ENCODE assay signal across 25 mouse cellular contexts in the genomic region with DNA sequence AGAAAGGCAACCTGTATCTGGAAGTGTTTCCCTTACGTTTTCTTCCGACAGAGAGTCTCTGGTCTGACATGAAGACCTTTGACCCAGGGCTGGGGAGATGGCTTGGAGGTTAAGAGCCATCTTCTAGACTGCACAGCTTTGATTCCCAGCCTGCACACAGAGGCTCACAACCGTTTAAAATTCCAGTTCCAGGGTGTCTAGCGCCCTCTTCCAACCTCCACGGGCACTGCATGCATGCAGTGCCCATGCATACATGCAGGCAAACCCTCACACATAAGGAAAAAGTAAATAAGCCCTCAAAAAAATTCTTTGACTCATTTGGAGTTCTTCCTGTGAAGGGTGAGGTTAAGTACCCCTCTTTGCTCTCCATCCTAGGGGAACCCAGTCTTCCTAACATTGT. TPM values are rescaled to one million over a fixed set of nuclear protein-coding genes. Genes with fewer than 3 reads are reported as not detected.
DNase-seq lines count a peak whose midpoint lies in the region; ATAC-seq and TF ChIP-seq lines count a peak whose summit lies in the region.
"Had no signal": no experiment of that assay in that cellular context is flagged by ENCODE, and none has a peak within 500 bp of the region (broad histone marks: within the 10 kb centered on the region; RNA-seq: fewer than 3 reads in every experiment).

No protein-coding gene starts in this region.

- peak; percentile 20 for TF ChIP-seq CTCF in layer of hippocampus, adult 2 months (conservative IDR thresholded peaks at IDR 0.05)
- peak in 1 of 2 experiments; percentile 47; a peak in 2 of 4 replicates for TF ChIP-seq CTCF in CH12.LX (conservative IDR thresholded peaks at IDR 0.05 in 1 of 2, IDR thresholded peaks at IDR 0.05 in 1 of 2; ENCODE audit: low read depth in 2 of 2, low read length in 2 of 2)
- 0 out of 2 replicates have a peak, but pooled peaks have one; percentile 9 for TF ChIP-seq CTCF in G1E (IDR thresholded peaks at IDR 0.05; ENCODE audit: low read depth, low read length)

- no peak overlapping the region for H3K9ac ChIP-seq in CH12.LX (ENCODE audit: insufficient read depth, low read depth)
- H3K9ac ChIP-seq: embryonic facial prominence, embryonic 15.5 days; heart, embryonic 15.5 days; hindbrain, embryonic 13.5 days; liver, embryonic 15.5 days; midbrain, embryonic 13.5 days had no signal

- in situ Hi-C loops in CH12.LX (cut with MboI; ENCODE audit: low pct_ligation_motif_present, low pct_unique_long_range_greater_than_20kb, low sequenced_read_pairs): no loop called here

- no peak overlapping the region for H3K27ac ChIP-seq in layer of hippocampus, adult 2 months
- no peak overlapping the region for H3K27ac ChIP-seq in CH12.LX (ENCODE audit: insufficient read depth, low read depth)
- H3K27ac ChIP-seq: embryonic facial prominence, embryonic 15.5 days; gastrocnemius, adult 2 months; heart, embryonic 15.5 days; hindbrain, embryonic 13.5 days; liver, embryonic 15.5 days; midbrain, embryonic 13.5 days had no signal

- dilution Hi-C loops in CH12.LX (cut with MboI; ENCODE audit: extremely low pct_ligation_motif_present, extremely low pct_unique_long_range_greater_than_20kb, low sequenced_read_pairs): no loop called here

- TF ChIP-seq POLR2A in CH12.LX (IDR thresholded peaks at IDR 0.05; ENCODE audit: low read depth, low read length): no peak

- H3K36me3 ChIP-seq in CH12.LX (replicated peaks in 1 of 2; ENCODE audit: control insufficient read depth in 1 of 2, insufficient read depth in 1 of 2, low read length in 1 of 2): peaks cover 2 to 47% of the 10 kb centered on the region in 2 experiments
- no peaks in the 10 kb centered on the region for H3K36me3 ChIP-seq in G1E (replicated peaks)
- H3K36me3 ChIP-seq: embryonic facial prominence, embryonic 15.5 days; heart, embryonic 15.5 days; hindbrain, embryonic 13.5 days; liver, embryonic 15.5 days; midbrain, embryonic 13.5 days had no signal

- no peak overlapping the region for H3K4me2 ChIP-seq in CH12.LX (ENCODE audit: insufficient read depth, low read depth, poor library complexity, severe bottlenecking)
- H3K4me2 ChIP-seq: embryonic facial prominence, embryonic 15.5 days; heart, embryonic 15.5 days; hindbrain, embryonic 13.5 days; liver, embryonic 15.5 days; midbrain, embryonic 13.5 days had no signal

- no peaks in the 10 kb centered on the region for H3K27me3 ChIP-seq in CH12.LX (replicated peaks)
- H3K27me3 ChIP-seq in G1E (ENCODE audit: insufficient read depth, low read length): peaks cover 8% of the 10 kb centered on the region

- peaks cover 36 to 97% of the 10 kb centered on the region in 2 experiments for H3K4me1 ChIP-seq in CH12.LX (ENCODE audit: control insufficient read depth in 1 of 2, insufficient read depth in 2 of 2)
- no peaks in the 10 kb centered on the region for H3K4me1 ChIP-seq in G1E (ENCODE audit: insufficient read depth, low read depth, low read length)
- H3K4me1 ChIP-seq: midbrain, embryonic 13.5 days had no signal

- peaks cover 18% of the 10 kb centered on the region for H3K79me2 ChIP-seq in CH12.LX (replicated peaks; ENCODE audit: control insufficient read depth, extremely low read depth, insufficient read depth, poor library complexity, severe bottlenecking)

- DNase-seq in layer of hippocampus, adult 2 months (ENCODE audit: low spot score in 2 of 2): no peak
- no peak for DNase-seq in layer of hippocampus, adult 18-20 months (ENCODE audit: low spot score in 2 of 2)
- DNase-seq in CH12.LX (ENCODE audit: extremely low read depth): no peak
- no peak for DNase-seq in G1E (ENCODE audit: low spot score)
- peak; percentile 34 for DNase-seq in induced T-regulatory cell, adult 2 months (ENCODE audit: low read depth)
- no peak for DNase-seq in thymus, postnatal 4 days
- no peak for DNase-seq in heart, adult 9 months (ENCODE audit: low spot score in 2 of 2)
- DNase-seq: adrenal gland, adult 2 months; cerebellum, adult 8-10 months; gastrocnemius, adult 2 months; heart, postnatal 36 days; kidney, adult 9 months; kidney, postnatal 36 days; layer of hippocampus, adult 9-11 months; right cerebral cortex, postnatal 14 days; spleen, adult 18-20 months; thymus, adult 2 months had no signal

- H3K4me3 ChIP-seq in layer of hippocampus, adult 2 months: no peak overlapping the region
- H3K4me3 ChIP-seq in CH12.LX (replicated peaks in 1 of 3; ENCODE audit: low read depth in 2 of 3, low read length in 2 of 3, poor library complexity in 1 of 3) (no peak overlapping the region), G1E (ENCODE audit: low read depth, low read length) (no peak overlapping the region)
- H3K4me3 ChIP-seq: embryonic facial prominence, embryonic 15.5 days; gastrocnemius, adult 2 months; heart, embryonic 15.5 days; hindbrain, embryonic 13.5 days; liver, embryonic 15.5 days; midbrain, embryonic 13.5 days had no signal

- TF ChIP-seq RAD21 in CH12.LX (IDR thresholded peaks at IDR 0.05; ENCODE audit: low read depth, low read length): peak; percentile 13

- ATAC-seq in G1E (ENCODE audit: extremely low read depth, insufficient number of reproducible peaks, low FRiP score, poor library complexity, severe bottlenecking): no peak
- ATAC-seq: forebrain, embryonic 14.5 days; midbrain, embryonic 13.5 days had no signal

- no peak for TF ChIP-seq EP300 in CH12.LX (IDR thresholded peaks at IDR 0.05; ENCODE audit: low read length)

- no peaks in the 10 kb centered on the region for H3K9me3 ChIP-seq in CH12.LX (replicated peaks; ENCODE audit: low read length)
- no peaks in the 10 kb centered on the region for H3K9me3 ChIP-seq in G1E (replicated peaks)
- H3K9me3 ChIP-seq: embryonic facial prominence, embryonic 15.5 days; heart, embryonic 15.5 days; hindbrain, embryonic 13.5 days; liver, embryonic 15.5 days; midbrain, embryonic 13.5 days had no signal

TF ChIP-seq in CH12.LX, 34 proteins besides CTCF, POLR2A, EP300 and RAD21:
- no peak for TF ChIP-seq ZMIZ1 (IDR thresholded peaks at IDR 0.05; ENCODE audit: low read depth, low read length)
- TF ChIP-seq ZC3H11A (IDR thresholded peaks at IDR 0.05; ENCODE audit: low read depth, low read length): no peak
- no peak for TF ChIP-seq NRF1 (IDR thresholded peaks at IDR 0.05; ENCODE audit: low read depth, low read length)
- no peak for TF ChIP-seq POLR2AphosphoS2 (IDR thresholded peaks at IDR 0.05; ENCODE audit: low read depth, low read length)

RNA-seq across cellular contexts. Expression of a gene that starts 5.9 kb away (rescaled TPM):
- total RNA-seq in layer of hippocampus, adult 2 months (2021): not detected
- total RNA-seq in layer of hippocampus, adult 18-20 months (2021): not detected
- total RNA-seq in CH12.LX (2012; rRNA removed) (13.7 and 19.7 TPM in 2 replicates), CH12.LX (2014; rRNA removed) (2.4 and 5.0 TPM in 2 replicates), G1E (2014; fragmentation: Nextera tagmentation) (not detected in 2 replicates), G1E (2017) (0.06 and 0.55 TPM in 2 replicates)
- polyA plus RNA-seq in CH12.LX (2012; ENCODE audit: insufficient read length, low read depth) (48.0 and 61.1 TPM in 2 replicates), G1E (2012) (0.05 and 0.06 TPM in 2 replicates)
- total RNA-seq: left cerebral cortex, postnatal 36 days had no signal
- polyA plus RNA-seq: forebrain, embryonic 14.5 days; frontal cortex, adult 2 months; midbrain, embryonic 13.5 days had no signal
